Mouse (Mus musculus) erythroblast, adult 5-6 weeks (primary cell): Measurements from ENCODE around the gene Borcs8. TPM values are rescaled to one million over a fixed set of nuclear protein-coding genes. Genes with fewer than 3 reads are reported as not detected.

ENCODE experiments used
- ATAC-seq: replicated peaks from 2 replicates; pipeline ENCODE4 v1.8.0; 2016; ENCODE audit warnings: moderate number of reproducible peaks, mild to moderate bottlenecking, moderate TSS enrichment, inconsistent platforms; ENCODE audit not compliant: poor library complexity, low FRiP score, severe bottlenecking
- total RNA-seq, 2 experiments: library from RNA; stranded (forward) in 1 of 2; stranded (reverse) in 1 of 2; fragments of 150-400 nt in 1 of 2; fragments of 200-764, 138-1000 nt in 1 of 2; gene quantifications; 2 replicates each; pipeline versions ENCODE4 v1.2.3 to v1.2.4; 2015 to 2017; ENCODE audit warnings: low replicate concordance in 2 of 2

Borcs8 gene
- total RNA-seq (2015; ENCODE audit: low replicate concordance) = 2.1 and 16.7 TPM in 2 replicates
- total RNA-seq (2017; ENCODE audit: low replicate concordance) = 15.5 and 30.7 TPM in 2 replicates

DNA sequence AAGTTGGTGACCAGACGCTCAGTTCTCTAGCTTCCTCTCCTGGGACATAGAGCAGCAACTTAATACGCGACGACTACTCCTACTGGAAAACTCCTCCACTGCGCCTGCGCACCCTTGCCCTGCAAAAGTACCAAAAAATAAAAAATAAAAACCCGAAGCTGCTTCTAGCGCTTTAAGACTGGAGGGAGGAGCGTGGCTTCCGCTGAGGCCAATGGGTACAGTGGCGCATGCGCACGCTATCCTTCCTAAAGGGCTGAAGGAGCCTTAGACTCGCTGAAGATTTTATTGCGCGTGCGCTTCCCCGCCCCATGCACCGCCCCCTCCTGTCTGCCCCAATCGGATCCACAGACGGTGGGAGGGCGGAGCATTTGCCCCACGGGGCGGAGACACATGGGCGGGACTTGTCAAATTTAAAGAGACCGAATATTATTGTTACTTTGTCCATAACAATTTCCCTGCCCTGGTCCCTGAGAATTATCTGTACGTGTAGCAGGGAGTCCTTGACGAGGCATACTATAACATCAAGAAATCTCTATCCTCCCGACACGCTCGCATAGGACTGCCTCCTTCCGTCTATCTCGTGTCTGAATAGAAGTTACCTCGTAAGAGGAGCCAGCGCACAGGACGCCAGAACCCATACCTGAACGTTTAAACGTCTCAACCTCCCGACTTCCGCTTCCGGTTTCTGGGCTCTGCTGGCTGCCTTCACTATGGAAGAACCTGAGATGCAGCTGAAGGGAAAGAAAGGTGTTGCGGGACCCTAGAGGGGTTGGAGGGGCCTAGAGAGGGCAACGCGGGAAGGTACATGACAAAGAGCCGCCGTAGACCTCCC, at the start of gene Borcs8, which contains the start of the genes Rfxank and Mef2b:
Gene Borcs8, plus strand, starts transcription at position 474 of the 832 bp plus-strand sequence.
Gene Rfxank, minus strand, starts transcription at position 129 of the 832 bp plus-strand sequence.
Gene Mef2b, plus strand, starts transcription at position 686 of the 832 bp plus-strand sequence.
- ATAC-seq = peak; percentile 91

DNA sequence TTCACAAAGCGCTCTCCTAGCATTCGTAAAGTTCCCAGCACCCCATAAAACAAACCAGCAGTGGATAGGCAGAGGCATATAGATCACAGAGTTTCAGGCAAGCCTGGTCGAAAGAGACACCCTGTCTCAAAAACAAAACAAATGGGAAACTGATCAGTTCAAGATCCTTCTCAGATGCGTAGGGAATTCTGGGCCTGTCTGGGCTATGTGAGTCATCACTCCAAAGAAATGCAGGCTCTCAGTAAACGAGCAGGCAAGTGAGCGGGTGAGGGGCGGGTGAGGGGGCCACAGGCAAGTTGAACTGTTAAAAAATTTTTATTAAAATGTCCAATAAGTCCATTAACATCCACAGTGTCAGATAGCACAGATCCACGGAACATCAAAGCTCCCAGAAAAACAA, 46.5 kb upstream of the Borcs8 start:
- no peak for ATAC-seq

DNA sequence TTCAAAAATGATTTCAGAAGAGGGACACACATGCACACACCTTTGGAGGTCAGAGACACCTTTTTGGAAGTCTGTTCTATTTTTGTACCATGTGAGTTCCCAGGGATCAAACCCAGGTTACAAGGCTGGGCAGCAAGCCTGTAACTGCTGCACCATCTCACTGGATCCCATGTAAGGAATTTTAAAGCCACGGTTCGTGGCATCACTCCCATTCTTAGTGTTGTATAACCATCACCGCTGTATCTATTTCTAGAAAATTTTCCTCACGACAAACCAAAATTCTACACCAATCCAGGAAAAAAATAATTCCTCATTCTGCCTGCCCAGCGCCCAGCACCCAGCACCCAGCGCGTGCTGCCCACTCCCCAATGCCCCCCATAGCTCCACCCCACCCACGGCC, 40.0 kb upstream of the Borcs8 start:
- no peak for ATAC-seq

DNA sequence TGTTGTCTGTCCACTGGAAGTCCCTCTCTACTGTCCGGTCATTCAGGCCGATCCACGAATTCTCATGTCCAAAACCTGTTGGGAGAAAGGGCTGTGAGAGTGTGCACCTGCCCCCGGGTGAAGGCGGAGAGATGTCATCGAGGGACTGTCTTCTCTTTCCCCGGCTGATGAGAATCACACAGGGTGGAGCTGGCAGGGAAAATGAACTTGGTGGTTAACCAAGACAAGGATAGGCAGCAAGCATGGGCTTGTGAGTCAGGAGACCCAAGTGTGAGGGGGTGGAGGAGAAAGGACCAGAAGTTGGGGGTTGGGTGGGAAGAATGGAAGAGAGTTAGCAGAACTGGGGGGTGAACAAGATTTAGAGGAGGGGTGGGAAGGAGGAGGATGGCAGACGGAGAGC, 39.1 kb upstream of the Borcs8 start:
- no peak for ATAC-seq

DNA sequence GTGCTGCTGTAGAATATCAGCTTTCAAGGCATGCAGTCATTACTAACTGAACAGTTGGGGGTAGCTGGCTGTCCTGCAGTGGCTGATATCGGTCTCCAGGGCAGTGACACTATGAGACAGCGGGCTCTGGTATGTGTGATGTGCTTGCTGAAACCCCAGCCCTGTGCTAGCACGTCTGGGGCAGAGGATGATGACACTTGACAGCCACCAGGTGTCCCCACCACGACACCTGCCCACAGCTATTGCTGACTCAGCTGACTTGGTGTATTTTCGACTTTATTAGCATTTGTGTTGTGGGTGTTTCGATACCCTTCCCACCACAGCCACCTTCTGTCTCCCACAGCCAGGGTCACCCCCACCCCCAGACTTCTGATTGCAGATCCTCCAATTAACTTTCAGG, 34.8 kb upstream of the Borcs8 start:
- peak; percentile 79 for ATAC-seq

DNA sequence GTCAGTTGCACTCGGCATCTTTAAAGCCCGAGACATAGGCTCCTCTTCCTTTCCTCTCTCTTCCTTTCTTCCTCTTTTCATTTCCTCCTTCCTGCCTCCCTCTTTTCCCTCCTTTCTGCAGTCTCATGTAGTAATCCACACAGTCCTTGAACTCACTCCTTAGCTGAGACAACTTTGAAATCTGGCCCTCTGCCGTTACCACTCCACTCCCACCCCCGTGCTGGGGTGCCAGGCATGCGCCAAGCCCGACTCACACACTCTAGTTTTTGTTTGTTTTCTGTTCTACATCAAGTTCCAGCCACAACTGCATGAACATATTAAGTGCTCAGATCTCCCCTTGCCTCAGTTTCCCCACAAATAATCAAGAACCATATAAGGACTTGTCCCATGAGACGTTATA, 34.4 kb upstream of the Borcs8 start:
- ATAC-seq = no peak

DNA sequence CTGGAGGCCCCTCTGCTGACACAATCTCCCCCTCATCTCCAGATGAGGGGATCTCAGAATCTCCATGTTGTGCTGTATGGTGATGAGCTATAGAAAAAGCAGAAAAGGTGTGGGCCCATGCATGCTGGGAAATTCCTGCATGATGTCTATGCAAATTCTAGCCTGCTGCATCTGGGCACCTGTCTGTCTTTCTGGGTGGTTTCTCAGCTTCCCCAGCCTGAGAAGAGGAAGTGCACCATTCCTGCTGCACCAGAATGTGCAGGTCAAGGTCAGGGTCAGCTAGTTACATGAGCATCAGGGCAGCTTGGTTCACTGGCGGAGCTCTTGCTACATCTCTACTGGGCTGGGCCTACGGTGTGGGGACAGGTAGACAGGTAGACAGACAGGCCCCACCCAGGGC, 28.8 kb upstream of the Borcs8 start:
- ATAC-seq = no peak

DNA sequence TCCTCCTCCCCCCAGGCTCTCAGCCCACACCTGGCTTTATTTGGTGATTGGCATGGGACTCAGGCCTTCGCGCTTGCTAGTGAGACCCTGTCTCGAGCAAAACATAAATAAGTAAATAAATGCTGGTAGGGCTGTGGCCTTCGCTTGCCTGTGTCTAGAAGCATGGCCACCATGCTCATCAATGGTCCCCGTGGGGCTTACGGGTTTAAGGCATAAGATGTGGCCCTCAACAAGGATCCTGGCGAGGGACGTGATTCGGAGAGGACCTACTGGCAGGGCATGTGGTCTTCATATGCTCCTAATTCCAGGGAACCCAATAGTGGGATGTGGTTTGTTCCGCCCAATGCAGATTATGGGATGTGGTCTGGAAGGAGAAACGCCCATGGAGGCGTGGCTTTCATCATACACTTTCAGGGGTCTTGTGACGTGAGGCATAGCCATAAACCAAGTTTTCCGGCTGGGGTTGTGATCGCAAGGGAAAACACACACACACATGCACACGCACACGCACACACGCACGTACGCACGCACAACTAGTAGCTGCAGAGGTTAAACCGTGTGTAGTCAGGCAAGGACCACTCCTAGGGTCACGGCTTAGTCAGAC, 28.0 kb upstream of the Borcs8 start:
- ATAC-seq = no peak

DNA sequence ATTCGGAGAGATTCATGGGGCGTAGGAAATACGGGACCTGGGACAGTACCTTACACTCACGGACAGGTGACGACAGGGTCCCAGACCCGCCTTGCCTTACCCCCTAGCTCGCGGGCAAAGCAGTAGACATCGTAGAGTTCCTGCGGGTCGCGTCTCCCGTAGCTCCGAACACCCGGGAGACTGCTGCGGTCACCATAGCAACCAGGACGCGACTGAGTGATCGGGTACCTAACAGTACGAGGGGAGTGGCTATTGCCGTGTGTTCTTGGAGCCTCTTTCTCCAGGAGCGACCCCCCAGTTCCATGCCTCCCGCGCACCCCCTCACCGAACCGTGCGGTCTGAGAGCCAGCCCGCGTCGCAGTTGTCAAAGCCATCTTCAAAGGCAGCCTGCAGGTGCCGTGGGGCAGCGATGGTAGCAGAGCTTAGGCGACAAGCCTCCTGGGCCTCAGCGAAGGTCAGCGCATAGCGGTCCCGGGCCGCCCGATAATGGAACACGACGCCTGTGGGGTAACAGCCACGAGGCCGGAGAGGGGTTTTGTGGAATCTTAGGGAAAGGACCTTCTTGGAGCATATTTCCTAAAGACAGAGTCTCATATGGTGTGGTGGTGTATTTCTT, 26.8 kb upstream of the Borcs8 start:
- no peak for ATAC-seq

DNA sequence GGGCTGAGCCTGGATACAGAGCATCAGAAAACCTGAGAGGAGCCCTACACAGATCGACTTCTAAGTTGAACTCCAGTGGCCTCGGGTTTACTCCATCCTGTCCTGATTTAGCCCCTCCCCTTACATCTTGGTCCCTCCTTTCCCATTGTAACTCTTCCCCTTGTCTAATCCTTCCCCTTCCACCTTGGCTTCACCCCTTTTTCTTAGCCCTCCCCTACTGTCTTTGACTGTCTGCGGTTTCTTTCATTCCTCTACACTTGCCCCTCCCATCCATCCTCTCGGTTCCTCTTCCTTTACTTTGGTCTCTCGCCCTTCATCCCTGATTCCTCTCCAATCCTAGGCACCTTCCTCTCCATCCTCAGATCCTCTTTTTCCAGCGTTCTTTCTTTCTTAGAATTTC, 24.8 kb upstream of the Borcs8 start:
- no peak for ATAC-seq

DNA sequence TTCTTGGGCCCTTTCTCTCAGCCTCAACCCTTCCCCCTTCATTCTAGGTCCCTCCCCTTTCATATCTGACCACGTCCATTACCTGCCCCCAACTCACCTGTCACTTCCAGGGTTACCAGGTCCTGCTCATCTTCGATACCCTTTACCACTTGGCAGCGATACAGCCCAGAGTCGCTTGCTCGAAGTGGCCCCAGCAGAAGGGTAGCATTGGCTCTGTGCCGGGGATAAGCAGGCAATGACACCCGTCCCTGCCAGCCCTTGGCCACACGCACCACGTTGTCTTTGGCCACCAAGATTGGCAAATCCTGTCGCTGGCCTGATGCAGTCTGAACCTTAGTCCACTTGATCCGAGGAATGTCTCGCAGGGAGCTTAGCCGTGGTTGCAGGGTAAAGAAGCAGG, 24.4 kb upstream of the Borcs8 start:
- no peak for ATAC-seq

DNA sequence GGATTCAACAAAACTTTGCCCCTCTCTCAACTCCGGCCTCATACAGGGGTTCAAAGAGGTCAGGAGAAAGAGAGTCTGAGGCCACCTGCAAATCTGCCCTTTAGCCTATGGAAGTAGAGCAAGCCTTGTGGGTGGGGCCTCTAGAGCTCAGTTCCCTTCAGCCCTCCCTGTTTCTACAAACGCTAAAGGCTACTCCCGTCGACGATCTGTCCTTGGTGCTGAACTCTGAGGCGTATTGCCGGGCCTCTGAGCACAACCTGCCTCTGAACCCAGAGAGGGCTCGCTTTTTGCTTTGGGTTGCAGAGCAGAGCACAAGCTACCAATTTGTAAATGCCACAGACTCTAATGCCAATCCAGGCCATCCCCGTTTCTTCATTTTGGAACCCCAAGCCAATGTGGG, 21.7 kb upstream of the Borcs8 start:
- no peak for ATAC-seq

DNA sequence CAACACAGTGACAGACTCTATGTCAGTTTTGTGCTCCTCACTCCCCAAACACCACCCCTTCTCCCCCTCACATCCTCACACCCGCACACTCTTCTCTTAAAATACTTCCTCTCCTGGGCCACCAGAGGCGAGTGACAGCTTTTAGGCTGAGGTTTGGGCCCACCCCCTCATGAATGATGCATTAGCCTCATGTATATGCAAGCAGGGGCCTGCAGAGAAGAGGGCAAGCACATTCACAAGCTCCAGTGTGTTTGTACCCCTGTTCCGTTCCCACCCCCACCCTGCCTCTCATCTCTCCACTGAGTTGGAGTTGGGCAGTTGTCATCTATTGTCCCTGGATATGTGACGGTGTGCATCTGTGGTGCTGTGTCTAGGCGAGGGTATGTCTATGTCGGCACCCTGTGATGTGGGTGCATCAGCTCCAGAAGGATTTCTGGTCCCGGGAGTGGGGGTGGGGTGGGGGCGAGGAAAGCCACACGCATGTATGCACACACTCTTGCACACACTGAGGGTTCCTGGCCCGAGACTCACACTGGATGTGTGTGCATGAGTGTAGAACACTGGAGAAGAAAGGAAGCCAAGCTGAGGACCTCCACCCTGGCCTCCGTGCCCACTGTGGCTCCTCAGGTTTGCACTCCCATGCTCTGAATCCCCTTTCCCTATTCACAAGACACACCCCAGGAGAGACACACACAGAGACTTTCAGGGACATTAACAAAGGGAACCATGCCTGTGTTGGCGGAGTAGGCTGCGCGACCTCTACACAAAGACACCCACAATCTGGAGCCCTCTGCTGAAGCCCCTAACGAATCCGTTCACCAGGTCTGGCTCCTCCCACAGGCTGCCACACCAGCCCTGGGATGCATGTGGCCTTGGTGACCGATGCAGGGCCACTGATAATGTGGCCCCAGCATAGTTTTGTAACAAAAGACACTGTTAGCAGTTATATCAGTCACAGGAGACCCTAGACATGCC, 20.3 kb upstream of the Borcs8 start:
- no peak for ATAC-seq

DNA sequence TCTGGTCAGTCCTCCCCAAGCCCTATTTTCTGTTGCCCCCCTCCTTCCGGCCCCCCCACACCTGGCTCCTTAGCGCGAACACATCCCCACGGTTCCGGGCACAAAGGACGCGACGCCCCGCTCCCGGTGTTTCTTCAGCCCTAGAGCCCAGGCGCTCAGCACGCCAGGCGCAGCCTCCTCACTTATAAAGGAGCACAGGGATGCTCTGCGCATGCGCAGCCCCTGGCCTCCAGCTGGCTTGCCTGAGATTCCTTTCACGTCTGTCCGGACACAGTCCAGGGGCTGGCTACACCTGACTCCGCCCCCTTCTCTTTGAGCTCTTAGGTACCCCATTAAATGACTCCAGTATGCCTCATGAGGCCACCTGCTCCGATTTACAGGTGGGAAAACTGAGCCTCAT, 18.6 kb upstream of the Borcs8 start, which contains the start of gene Ncan:
Gene Ncan, minus strand, starts transcription at position 207 of the 400 bp plus-strand sequence.
- no peak for ATAC-seq

DNA sequence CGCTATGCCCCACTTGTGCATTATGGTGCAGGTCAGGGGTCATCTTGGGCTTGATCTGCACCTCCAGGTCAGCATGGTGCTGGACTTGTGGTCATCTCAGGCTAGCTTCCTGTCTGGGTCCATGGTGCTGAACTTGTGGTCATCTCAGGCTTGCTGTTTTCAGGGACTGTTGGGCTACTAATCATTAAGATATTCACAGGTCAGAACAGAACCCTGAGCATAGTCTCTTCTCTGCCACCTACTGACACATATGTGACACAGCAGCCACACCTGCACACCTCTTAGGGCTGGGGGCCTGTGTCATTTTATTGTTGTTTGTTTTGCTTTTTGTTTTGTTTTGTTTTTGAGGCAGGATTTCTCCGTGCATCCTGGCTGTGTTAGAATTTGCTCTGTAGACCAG, 16.4 kb upstream of the Borcs8 start:
- 0 out of 2 replicates have a peak, but pooled peaks have one; percentile 40 for ATAC-seq

DNA sequence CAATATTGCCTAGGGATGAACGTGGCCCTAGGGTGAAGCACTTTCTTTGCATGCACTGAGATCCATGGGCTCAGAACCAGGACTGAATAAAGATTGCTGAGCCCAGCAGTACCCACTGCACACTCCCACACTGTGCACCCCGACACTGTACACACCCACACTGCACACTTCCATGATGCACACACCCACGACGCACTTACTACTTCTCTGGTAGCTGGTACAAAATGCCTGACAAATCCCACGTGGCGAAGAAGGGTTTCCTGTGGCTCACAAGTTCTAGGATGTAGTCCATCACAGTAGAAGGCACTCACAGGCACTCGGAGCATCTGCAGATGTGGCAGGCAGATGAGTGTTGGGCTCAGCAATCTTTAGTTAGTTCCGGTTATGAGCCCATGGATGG, 14.3 kb upstream of the Borcs8 start:
- ATAC-seq = no peak

DNA sequence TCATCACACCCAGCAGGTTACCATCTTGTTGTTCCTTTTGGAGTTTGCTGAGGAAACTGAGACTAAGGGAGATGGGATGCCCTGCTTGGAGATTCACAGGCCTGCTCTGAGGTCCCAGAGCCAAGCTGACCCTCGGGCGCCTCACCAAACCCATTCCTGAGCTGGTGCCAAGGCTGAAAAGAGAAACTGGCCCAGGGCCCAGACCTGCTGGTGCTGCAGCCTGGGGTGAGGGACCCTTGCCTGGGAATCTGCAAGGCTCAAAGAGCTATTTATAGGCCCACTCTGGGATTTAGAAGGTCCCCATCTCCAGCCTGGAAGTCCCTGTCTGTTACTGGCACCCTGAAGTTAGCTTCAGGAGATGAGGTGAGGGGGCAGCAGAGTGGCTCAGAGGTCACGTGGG, 10.9 kb upstream of the Borcs8 start:
- ATAC-seq = no peak

DNA sequence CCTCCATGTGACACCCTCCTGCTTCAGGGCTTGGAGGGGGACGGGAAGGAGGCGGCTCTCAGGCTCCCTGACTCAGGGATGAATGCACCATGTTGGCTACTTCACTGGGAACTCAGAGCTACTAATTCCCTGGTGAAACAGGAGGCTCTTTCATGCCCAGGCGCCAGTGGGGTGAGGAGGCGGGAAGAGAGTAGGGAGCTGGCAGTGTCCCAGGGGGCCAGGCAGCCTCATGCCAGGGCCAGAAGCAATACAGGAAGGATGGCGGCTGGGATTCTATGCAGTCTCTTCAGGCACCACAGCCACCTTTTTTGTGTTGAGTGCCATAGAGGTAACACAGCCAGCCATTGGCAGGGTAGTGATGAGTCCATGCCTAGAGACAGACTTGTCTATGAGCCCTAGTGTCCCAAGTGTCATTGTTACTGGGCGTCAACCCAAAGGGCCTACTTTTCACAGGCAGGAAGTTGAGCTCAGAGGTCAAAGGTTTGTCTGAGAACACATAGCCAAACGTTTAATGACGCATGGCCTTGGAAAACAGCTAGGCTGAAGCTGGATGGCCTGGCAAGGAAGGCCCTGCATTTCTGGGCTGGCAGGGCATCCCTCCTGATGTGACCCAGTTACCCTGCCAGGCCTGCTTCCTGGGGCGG, 9.9 kb upstream of the Borcs8 start:
- ATAC-seq = no peak

DNA sequence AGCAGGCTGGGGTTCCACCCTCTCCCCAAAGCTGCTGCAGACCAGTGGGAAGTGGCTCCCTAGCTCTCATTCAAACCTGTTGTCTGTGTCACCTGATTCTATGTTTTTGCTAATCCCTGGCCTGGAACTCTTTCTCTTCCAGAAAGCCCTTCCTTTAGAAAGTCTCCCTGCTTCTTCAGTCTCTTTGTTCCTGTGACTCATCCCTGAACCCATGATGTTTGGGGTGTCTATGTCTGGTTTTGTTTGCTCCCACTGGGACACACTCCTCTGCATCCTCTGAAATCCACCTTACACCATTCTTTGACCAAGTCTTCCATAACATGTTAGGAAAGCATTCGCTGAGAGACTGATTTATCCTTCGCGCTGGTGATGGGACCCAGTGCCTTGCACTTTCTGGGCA, 9.2 kb upstream of the Borcs8 start:
- ATAC-seq = no peak
